Mouse (Mus musculus): ENCODE results near the gene 3110009E18Rik.

DNA sequence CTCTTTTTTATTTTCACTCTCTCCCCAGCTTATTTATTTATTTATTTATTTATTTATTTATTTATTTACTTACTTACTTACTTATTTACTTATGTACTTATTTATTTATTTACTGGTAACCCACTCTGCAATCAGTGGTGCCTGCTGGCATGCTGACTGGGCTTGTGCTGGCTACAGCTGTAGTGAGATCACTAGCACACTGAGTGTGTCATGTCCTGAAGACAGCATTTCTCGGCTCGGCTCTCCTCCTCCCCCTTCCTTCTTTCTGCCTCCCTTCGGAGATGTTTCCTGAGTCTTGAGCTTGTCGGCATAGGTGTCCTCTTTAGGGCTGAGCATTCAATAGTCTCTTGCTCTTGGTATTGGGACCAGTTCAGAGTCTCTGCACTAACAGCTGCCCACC, 78.0 kb downstream of the 3110009E18Rik start:
- TF ChIP-seq CTCF (IDR thresholded peaks at IDR 0.05; ENCODE audit: borderline replicate concordance, control insufficient read depth, extremely low read depth, insufficient read depth, low read length, poor library complexity) (no peak), POLR2A (IDR thresholded peaks at IDR 0.05; ENCODE audit: control insufficient read depth, extremely low read depth, insufficient read depth, low read length, poor library complexity) (no peak)
